Mouse (Mus musculus): ENCODE results near the gene Rb1.

GRCm38 (mm10) chr14:73324634-73325455, 777 bp downstream of the Rb1 start:
- TF ChIP-seq CTCF (IDR thresholded peaks at IDR 0.05; ENCODE audit: extremely low read depth, insufficient read length, insufficient replicate concordance, low read depth, low read length) (no peak), POLR2A (IDR thresholded peaks at IDR 0.05; ENCODE audit: low read depth, low read length) (no peak)
